Mouse (Mus musculus): ENCODE measurements around the gene Srf.

Srf gene

GRCm38 (mm10) chr17:46554977-46555672, 850 bp downstream of the Srf start:
- in situ Hi-C loops (cut with MseI, MboI), result no loop called here

- in situ Hi-C loops (cut with MseI, MboI), result no loop called here
These were observed 1.4 kb downstream of the Srf start for GRCm38 (mm10) chr17:46554646-46554976.

GRCm38 (mm10) chr17:46553926-46554325, 2.0 kb downstream of the Srf start:
- in situ Hi-C loops (cut with MseI, MboI), result no loop called here

- in situ Hi-C loops (cut with MseI, MboI), result no loop called here
These were observed 2.5 kb downstream of the Srf start for GRCm38 (mm10) chr17:46553469-46553868.

- in situ Hi-C loops (cut with MseI, MboI), result no loop called here
These were observed 3.0 kb downstream of the Srf start for GRCm38 (mm10) chr17:46552841-46553423.

GRCm38 (mm10) chr17:46552151-46552550, 3.8 kb downstream of the Srf start:
- in situ Hi-C loops (cut with MseI, MboI), result no loop called here

- in situ Hi-C loops (cut with MseI, MboI), result no loop called here
These were observed 4.6 kb downstream of the Srf start for GRCm38 (mm10) chr17:46551369-46551768.

GRCm38 (mm10) chr17:46550904-46551303, 5.1 kb downstream of the Srf start:
- in situ Hi-C loops (cut with MseI, MboI), result no loop called here

GRCm38 (mm10) chr17:46549642-46550041, 6.3 kb downstream of the Srf start:
- in situ Hi-C loops (cut with MseI, MboI), result no loop called here

GRCm38 (mm10) chr17:46549193-46549592, 6.8 kb downstream of the Srf start:
- in situ Hi-C loops (cut with MseI, MboI), result no loop called here

GRCm38 (mm10) chr17:46548741-46549140, 7.2 kb downstream of the Srf start:
- in situ Hi-C loops (cut with MseI, MboI), result no loop called here

GRCm38 (mm10) chr17:46547923-46548322, 8.1 kb downstream of the Srf start:
- in situ Hi-C loops (cut with MseI, MboI), result no loop called here

- in situ Hi-C loops (cut with MseI, MboI), result no loop called here
These were observed 9.0 kb downstream of the Srf start for GRCm38 (mm10) chr17:46546995-46547394.

- in situ Hi-C loops (cut with MseI, MboI), result no loop called here
These were observed 9.4 kb downstream of the Srf start for GRCm38 (mm10) chr17:46546591-46546990.

- in situ Hi-C loops (cut with MseI, MboI), result no loop called here
These were observed 10.0 kb downstream of the Srf start, which contains the start of gene Cul9 for GRCm38 (mm10) chr17:46545813-46546564. Gene Cul9 (minus strand): TSS chr17:46546388.

GRCm38 (mm10) chr17:46543661-46544060, 12.3 kb downstream of the Srf start:
- in situ Hi-C loops (cut with MseI, MboI), result no loop called here

GRCm38 (mm10) chr17:46525579-46526307, 30.2 kb downstream of the Srf start:
- in situ Hi-C loops (cut with MseI, MboI), result no loop called here

GRCm38 (mm10) chr17:46525065-46525464, 30.9 kb downstream of the Srf start:
- in situ Hi-C loops (cut with MseI, MboI), result no loop called here

GRCm38 (mm10) chr17:46521963-46522668, 33.9 kb downstream of the Srf start:
- in situ Hi-C loops (cut with MseI, MboI), result no loop called here

- in situ Hi-C loops (cut with MseI, MboI), result no loop called here
These were observed 34.8 kb downstream of the Srf start for GRCm38 (mm10) chr17:46521174-46521573.

GRCm38 (mm10) chr17:46520385-46520979, 35.5 kb downstream of the Srf start:
- in situ Hi-C loops (cut with MseI, MboI), result no loop called here

All from mouse trophoblast stem cell (cell line).